Mouse (Mus musculus) Patski (cell line): ENCODE results near the gene Sit1. TPM values are rescaled to one million over a fixed set of nuclear protein-coding genes. Genes with fewer than 3 reads are reported as not detected.

Experiments
- ATAC-seq: fragments of 100-300 bp; one replicate; pipeline ENCODE4 v1.8.0; 2021
- CTCF ChIA-PET: fragments of 350-600 bp; sonication (Branson Sonifier 250); formaldehyde crosslinking; loops from one replicate; lab custom pipeline; 2022; ENCODE audit warnings: inconsistent platforms; lab: Charles Lee
- POLR2A ChIA-PET: fragments of 350-600 bp; sonication (Branson Sonifier 250); formaldehyde crosslinking; loops from one replicate; lab custom pipeline; 2022; ENCODE audit warnings: antibody characterized with exemption, inconsistent platforms; lab: Charles Lee
- DNase-seq: peaks from one replicate; pipeline ENCODE4 v3.0.0-alpha.2; 2011; ENCODE audit warnings: low read depth, low spot score
- H3K27me3 ChIP-seq: fragments of 371-371 bp; one replicate; pipeline ENCODE4 v1.5.1; 2021
- CTCF ChIP-seq: fragments of 100-300 bp; IDR thresholded peaks from one replicate; pipeline ENCODE4 v1.5.1; 2021
- in situ Hi-C: fragments of 300-500 bp; cut with MboI; formaldehyde crosslinking; loops from 3 replicates; pipeline ENCODE4 v1.11.1; 2018; ENCODE audit warnings: low pct_unique_long_range_greater_than_20kb, mixed read lengths
- polyA plus RNA-seq: library from polyadenylated mRNA; unstranded; gene quantifications from one replicate; pipeline ENCODE4 v1.2.3, GENCODE M21; 2021

Gene Sit1
- polyA plus RNA-seq, 1 experiment from 2014 or later = not detected

DNA sequence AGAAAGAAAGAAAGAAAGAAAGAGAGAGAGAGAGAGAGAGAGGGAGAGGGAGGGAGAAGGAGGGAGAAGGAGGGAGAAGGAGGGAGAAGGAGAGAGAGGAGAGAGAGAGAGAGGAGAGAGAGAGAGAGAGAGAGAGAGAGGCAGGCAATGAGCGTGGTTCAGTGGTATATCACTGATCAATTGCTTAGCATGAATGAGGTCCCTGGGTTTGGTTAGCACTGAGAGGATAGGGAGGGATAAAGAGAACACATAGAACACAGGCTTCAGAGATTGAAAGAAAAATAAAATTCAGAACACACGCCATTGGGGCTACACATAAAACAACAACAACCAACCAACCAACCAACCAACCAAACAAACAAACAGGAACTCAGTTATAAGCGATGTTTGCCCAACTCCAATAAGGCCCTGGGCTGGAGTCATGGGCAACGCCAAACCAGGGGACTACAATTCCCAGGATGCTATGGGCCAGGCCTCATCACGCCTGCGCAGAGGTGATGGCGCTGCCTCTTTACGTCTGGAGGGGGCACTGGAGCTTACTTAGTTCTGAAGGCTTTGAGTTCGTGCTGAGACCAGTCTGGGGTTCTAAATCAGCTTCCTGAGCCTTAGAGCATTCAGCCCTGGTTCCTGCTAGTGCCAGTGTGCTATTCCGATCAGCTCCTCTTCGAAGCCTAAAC lies 5.5 kb downstream of the Sit1 start:
- no peaks in the 10 kb centered on the region for H3K27me3 ChIP-seq
- POLR2A ChIA-PET = interaction anchor here (0.6 kb wide), 1 partner anchor 427 kb away, joined by 3 read pairs; no protein-coding TSS in a partner anchor
- no peak for TF ChIP-seq CTCF
- no peak for DNase-seq
- CTCF ChIA-PET = interaction anchor here (2.0 kb wide), 1 partner anchor 14 kb away, joined by 5 read pairs; the partner anchor contains the start of gene Ccdc107
- ATAC-seq = no peak
- in situ Hi-C loops = loop anchor here (5.0 kb wide), 1 partner anchor 36 kb away; the partner anchor contains the start of gene Tesk1

DNA sequence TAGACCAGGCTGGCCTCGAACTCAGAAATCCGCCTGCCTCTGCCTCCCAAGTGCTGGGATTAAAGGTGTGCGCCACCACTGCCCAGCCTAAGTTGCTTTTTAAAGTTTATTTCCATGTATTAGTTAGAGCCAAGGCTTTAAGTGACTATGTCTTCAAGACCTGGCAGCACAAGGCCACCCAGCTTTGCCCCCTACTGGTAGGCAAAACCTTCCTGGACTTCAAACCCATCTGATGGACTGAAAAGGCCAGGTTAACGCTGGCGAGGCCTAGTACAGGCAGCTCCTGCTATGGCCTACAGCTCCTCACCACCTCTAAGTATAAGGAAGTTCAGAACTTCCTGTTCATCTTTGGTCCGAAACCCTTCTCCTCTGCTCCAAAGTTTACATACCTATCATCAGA lies 6.9 kb downstream of the Sit1 start:
- no peaks in the 10 kb centered on the region for H3K27me3 ChIP-seq
- CTCF ChIA-PET = no interaction called here
- POLR2A ChIA-PET = no interaction called here
- no peak for TF ChIP-seq CTCF
- ATAC-seq (no peak), DNase-seq (no peak)
- in situ Hi-C loops = loop anchor here (5.0 kb wide), 1 partner anchor 34 kb away; the partner anchor contains the start of gene Tesk1

DNA sequence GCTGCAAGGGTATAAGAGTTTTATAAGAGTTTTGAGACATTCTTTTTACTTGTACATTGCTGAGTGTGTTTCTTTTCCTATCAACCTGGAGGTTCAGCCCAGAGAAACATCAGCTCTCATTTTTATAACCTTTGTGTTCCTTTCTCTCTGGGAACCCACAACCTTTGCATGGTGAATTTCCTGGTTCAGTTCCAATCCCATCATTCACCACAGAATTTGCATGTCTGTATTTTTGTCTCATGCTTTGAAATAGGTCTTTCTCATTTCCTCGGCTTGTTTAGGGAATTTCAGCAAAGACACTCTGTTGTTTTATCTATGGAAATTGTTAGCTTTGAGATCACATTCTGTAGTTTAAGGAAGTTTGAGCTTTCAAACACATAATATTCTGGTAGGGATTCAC lies 9.9 kb downstream of the Sit1 start:
- in situ Hi-C loops = no loop called here
- no peaks in the 10 kb centered on the region for H3K27me3 ChIP-seq
- DNase-seq (no peak), ATAC-seq (no peak)
- no peak for TF ChIP-seq CTCF
- ChIA-PET CTCF (no interaction called here), POLR2A (no interaction called here)

DNA sequence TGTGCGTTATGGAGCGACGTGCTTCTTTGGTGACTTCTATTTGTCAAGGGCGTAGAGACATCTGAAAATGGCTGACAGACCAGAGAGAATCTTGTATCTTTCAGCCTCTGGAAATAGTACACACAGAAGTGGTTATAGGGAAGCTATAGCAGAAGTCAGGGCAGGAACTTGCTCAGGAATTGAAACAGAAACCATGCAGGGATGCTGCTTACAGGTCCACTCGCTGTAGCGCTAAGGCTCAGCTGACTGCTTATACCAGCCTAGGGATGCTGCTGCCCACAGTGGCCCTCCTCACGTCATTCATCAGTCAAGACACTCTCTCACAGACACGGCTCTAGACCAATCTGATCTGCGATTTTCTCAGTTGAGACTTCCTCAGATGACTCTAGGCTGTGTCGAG lies 13.2 kb downstream of the Sit1 start:
- ChIA-PET CTCF (no interaction called here), POLR2A (interaction anchor here (1.2 kb wide), 1 partner anchor 20 kb away, joined by 4 read pairs; no protein-coding TSS in a partner anchor)
- DNase-seq = no peak
- no peak for TF ChIP-seq CTCF
- no peak for ATAC-seq
- in situ Hi-C loops = no loop called here
- no peaks in the 10 kb centered on the region for H3K27me3 ChIP-seq

DNA sequence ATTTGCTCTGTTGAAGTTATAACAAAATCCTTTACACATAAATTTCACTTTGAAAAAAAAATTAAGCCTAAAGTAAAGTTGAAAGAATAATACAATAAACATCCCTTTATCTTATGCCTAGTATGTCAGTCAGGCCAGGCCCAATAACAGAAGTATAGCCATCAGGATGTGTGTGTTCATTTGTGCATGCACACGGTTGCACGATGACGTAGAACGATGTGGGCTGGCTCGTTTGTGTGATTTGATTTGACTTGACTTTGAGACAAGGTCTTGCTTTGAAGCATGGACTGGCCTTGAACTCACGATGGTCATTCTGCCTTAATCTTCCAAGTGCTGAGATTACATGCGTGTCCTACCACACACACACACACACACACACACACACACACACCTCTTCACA lies 16.7 kb downstream of the Sit1 start:
- H3K27me3 ChIP-seq = no peaks in the 10 kb centered on the region
- no peak for DNase-seq
- ATAC-seq = no peak
- ChIA-PET POLR2A (interaction anchor here (1.0 kb wide), 1 partner anchor 8 kb away, joined by 3 read pairs; no protein-coding TSS in a partner anchor), CTCF (no interaction called here)
- in situ Hi-C loops = no loop called here
- TF ChIP-seq CTCF = no peak

DNA sequence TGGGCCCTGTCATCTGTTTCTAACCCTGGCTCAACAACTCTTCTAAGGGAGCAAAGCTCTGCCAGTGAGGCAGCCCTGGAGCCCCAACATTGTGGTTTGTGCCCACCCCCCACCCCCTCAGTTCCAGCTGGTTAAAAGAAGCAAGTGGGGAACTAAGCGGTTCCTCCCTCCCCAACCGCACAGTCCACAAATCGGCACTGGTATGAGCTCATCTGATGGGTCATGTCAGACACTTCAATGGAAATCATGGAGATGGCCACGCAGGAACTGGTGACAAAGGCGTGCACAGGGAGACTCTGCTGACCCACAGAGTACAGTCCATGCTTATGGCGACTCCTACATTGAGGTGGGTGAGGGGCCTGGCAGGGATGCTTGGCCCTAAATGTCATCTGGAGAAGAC lies 17.6 kb downstream of the Sit1 start:
- POLR2A ChIA-PET = no interaction called here

DNA sequence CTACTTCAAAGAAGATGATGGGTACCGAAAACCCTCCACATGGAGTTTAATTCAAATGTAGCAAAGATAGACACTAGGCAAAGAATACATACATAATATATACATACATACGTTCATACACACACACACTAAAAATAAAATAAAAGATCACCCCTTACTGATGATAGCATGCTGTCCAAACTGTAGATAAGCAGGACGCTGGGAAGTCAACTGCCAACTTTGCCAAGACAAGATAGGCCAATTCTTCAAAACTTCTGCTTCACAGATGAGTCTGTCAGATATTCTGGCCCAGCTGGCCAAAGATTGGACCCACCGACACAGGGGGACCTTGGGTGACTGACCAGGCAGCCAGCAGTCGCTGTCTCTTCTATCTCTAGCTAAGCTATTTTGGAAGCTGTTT lies 20.4 kb downstream of the Sit1 start:
- POLR2A ChIA-PET = no interaction called here
- ATAC-seq = no peak
- H3K27me3 ChIP-seq = no peaks in the 10 kb centered on the region
- TF ChIP-seq CTCF = no peak
- no peak for DNase-seq
- CTCF ChIA-PET = interaction anchor here (1.2 kb wide), 1 partner anchor 14 kb away, joined by 3 read pairs; no protein-coding TSS in a partner anchor
- in situ Hi-C loops = no loop called here

More for the DNA sequence above, 17.6 kb downstream of the Sit1 start:
- in situ Hi-C loops = no loop called here
- no peaks in the 10 kb centered on the region for H3K27me3 ChIP-seq
- CTCF ChIA-PET = no interaction called here
- no peak for ATAC-seq
- TF ChIP-seq CTCF = no peak
- DNase-seq = no peak

DNA sequence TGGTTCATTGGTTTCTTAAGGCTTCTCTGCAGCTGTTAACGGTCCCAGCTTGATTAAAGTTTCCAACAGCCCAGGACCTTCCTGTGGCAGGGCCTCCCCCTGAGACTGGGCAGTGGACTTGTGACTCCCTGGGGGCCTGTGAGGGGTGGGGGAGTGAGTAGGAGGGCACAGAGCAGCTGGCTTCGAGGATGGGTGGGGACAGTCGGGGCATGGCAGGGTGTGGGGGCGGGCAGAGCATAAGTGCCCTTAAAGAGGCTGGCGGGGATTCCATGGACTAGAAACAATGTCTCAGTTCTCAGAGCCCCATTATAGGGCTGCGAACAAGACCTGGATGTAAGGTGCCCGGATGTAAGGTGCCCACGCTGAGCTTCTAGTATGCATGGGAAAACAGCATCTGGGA lies 26.4 kb downstream of the Sit1 start:
- H3K27me3 ChIP-seq = no peaks in the 10 kb centered on the region
- ATAC-seq = no peak
- in situ Hi-C loops = no loop called here
- CTCF ChIA-PET = interaction anchor here (1.0 to 2.0 kb wide), 2 partner anchors 11 to 22 kb away, joined by 3 to 6 read pairs; no protein-coding TSS in a partner anchor
- POLR2A ChIA-PET = interaction anchor here (0.6 kb wide), 1 partner anchor 419 kb away, joined by 4 read pairs; no protein-coding TSS in a partner anchor
- no peak for TF ChIP-seq CTCF
- DNase-seq = no peak

DNA sequence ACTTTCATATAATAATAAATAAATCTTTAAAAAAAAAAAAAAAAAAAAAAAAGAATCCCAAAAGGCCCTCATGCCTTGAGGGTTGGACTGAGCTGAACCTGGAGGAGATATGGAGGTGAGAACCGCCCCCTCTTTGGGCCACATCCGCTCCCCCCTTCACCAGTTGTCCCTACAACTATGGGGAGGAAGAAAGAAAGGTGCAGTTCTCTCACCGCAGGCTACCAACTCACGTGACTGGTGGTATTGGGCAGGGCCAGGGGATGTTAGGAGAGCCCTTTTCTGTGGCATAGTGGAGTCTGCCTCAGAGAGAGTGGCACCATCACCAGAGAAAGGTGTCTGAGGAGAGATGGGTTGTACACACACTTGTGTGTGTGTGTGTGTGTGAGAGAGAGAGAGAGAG lies 27.1 kb downstream of the Sit1 start:
- DNase-seq (no peak), ATAC-seq (no peak)
- no peaks in the 10 kb centered on the region for H3K27me3 ChIP-seq
- ChIA-PET CTCF (no interaction called here), POLR2A (no interaction called here)
- TF ChIP-seq CTCF = no peak
- in situ Hi-C loops = no loop called here

DNA sequence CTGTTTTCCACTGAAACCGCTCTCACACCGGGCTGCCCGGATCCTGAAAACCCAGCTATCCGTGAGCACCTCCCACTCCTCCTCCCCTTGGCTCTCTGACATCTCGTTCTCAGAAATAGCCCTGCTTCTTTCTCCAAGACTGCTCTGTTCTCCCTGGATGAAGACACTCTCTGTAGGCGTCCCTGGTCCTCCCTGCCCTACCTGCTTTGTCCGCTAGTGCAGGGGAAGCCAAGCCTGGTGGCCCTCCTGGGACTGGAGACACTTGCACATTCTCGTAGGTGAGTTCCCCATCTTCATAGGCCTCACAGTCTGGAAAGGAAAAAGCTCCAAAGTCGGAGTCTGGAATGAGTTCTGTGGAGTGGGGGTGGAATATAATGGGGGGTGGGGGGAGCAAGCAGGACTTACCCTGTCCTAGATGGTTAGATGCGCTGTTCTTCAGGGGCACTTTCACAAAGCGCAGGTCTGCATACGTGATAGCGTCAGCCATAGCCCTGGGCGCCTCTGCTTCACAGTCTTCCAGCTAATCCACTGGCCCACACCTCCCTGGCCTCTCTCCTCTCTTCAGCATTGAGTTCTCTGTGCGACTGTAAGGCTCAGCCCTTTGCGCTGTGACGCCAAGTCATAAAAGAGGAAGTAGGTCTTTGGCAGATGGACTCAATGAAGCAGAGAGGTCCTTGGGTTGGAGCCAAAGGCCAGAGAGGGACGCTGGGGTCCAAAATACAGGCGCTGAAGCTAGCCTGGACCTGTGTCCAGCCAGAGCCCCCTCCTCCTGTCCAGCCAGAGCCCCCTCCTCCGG lies 29.3 kb downstream of the Sit1 start, which contains the start of gene Cd72:
Gene Cd72 (minus strand): TSS at position 588 of the 796 bp plus-strand sequence.
- DNase-seq (no peak), ATAC-seq (no peak)
- no peak for TF ChIP-seq CTCF
- CTCF ChIA-PET = no interaction called here
- POLR2A ChIA-PET = no interaction called here
- in situ Hi-C loops = no loop called here
- no peaks in the 10 kb centered on the region for H3K27me3 ChIP-seq
